Mouse (Mus musculus) stomach, postnatal 0 days (tissue): ENCODE results near the gene Pla2g2c.
A peak's percentile ranks its signal among the peaks of the same experiment; 100 is the strongest.

Source experiments
- CTCF ChIP-seq: IDR thresholded peaks from 2 replicates; pipeline ENCODE4 v1.5.1; 2016; ENCODE audit warnings: antibody characterized with exemption, low read depth, mild to moderate bottlenecking, moderate library complexity
- EP300 ChIP-seq: optimal IDR thresholded peaks from 2 replicates; pipeline ENCODE3; 2016; ENCODE audit warnings: antibody characterized with exemption

DNA sequence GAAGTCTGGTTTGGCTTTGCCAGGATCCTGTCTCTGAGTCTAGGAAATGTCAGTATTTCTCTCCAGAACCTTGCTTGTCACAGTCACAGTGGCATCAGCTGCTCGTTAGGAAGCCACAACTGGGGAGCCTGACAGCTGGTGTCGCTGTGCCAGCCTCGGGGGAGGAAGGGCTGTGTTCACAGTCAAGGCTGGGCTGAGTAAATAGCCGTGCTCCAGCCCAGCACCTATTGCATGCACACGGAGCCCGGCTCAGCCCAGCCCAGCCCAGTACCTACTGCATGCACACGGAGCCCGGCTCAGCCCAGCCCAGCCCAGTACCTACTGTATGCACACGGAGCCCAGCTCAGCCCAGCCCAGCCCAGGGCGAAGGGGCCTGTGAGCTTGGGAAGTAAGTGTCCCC is 23.3 kb downstream of the Pla2g2c start:
- peak; percentile 40; the same call in 1 of the 2 replicates for TF ChIP-seq CTCF
- no peak for TF ChIP-seq EP300
